Mouse (Mus musculus) heart, postnatal 4 days (tissue): ENCODE data around the gene Phf20. TPM values are rescaled to one million over a fixed set of nuclear protein-coding genes. Genes with fewer than 3 reads are reported as not detected.
"Not testable (repeated sequence)": the region's sequence is repeated elsewhere in the genome, so short reads cannot be mapped to it uniquely, and the experiment has no call there.

Experiments
- DNase-seq: peaks from one replicate; pipeline ENCODE4 v3.0.0; 2021
- total RNA-seq, 2 experiments: library from RNA; stranded (reverse); gene quantifications; 2 replicates each; pipeline ENCODE4 v1.2.3; 2021

The Phf20 gene
- total RNA-seq: 10 to 100 TPM; 20.5 to 21.3 TPM

DNA sequence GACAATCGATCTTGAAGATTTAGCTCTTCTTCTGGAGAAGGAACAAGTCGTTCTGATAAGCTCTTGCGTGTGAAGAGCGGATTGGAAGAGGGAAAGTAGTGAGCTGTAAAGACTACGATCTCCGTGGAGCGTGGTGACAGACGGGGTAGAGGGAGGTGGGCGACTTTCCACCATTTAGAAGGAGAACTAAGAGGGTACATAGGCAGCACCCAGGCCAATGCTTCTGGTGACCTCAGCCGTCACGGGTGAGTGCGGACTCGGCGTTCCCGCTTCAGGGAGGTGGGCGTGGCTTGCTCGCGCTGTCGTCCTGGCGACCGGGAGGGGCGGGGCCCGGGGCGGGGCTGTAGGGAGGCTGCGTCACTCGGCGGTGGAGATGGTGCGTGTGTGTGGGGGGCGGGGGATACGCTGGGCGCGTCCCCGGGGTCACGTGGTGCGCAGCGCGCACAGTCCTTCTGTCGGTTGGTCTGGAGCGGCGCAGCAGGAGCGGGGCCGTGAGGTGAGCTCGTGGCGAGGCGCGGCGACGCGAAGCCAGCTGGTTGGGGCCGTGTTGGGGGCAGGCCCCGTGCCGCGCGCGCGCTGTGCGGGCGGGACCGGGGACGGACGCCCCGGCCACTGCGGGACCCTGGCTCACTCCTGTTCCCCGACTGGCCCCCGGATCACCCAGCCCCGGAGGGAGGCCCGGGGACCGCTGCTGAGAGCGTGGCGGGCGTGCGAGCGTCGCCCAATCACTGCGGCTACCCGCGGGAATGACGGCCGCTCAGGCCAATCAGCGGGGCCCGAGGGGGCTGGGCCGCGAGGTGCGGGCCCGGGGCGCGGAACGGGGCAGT is at the start of gene Phf20:
Gene Phf20, plus strand, starts transcription at position 165 of the 827 bp plus-strand sequence.
- DNase-seq: peak; percentile 99

DNA sequence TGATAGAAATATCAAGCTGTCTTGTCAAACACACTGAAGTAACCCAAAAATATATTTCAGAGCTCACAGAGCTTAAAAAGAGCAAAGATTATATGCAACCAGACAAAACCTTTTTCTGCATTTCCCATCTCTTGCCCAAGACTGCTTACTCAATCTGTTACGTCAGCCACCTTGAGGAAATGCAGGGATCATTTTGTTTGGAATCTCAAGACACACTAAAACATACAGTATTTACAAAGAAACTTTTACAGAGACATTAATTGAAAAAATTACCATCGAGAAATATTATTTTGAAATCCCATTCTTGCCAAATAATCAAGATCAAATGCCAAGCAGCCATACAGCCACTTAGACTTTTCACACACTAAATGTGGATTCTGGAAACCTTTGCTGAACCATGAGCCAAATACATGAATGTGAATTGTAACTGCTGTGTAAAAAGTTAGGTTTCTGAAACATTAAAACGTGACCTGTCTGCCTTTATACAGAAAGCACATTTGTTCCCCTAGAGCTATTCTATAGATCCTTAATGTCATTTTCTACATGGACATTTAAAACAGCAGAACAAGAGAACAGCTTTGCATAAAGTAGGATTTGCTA is 48.9 kb upstream of the Phf20 start:
- DNase-seq: no peak

DNA sequence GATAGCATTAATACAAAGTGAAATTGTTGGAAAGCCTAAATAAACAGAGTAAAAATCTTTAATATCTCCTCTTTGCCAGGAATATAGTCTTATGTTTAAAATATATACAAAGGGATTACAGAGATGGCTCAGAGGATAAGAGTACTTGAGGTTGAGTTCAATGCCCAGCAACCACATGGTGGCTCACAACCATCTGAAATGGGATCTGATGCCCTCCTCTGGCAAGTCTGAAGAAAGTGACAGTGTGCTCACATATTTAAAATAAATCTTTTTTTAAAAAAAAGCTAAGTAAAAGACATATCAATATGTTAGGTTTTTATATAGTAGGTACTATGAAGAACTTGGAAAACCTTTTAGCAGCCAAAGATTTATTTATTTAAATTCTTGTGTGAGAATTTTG is 44.7 kb upstream of the Phf20 start:
- no peak for DNase-seq

DNA sequence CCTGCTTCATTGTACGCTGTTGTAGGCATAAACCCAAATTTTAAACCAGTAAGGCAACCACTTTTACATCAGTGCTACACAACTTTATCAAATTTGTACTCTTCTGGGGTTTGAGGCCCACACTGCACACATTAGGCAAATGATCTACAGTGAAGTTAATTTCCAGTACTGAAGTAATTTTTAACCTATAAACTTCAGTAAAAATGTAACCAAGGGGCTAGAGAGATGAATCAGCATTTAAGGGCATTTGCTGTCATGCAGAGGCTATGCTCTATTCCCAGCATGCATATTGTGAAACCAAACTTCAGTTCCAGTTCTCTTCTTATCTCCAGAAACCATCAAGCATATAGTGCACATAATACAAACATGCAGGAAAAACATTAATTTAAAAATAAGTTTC is 30.8 kb upstream of the Phf20 start:
- no peak for DNase-seq

DNA sequence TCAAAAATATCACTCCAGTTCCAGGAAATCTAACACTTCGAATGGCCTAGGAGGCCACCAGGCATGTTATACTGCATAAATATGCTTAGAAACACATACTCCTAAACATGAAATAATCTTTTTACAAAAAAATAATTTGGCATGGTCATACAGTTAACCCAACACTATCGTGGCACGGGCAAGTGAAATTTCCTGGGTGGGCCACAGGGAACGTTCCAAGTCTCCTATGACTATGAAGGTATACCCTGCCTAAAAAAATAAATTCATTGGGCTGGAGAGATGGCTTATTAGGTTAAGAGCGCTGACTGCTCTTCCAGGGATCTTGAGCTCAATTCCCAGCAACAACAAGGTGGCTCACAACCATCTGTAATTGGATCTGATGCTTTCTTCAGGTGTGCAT is 29.7 kb upstream of the Phf20 start:
- DNase-seq: no peak

DNA sequence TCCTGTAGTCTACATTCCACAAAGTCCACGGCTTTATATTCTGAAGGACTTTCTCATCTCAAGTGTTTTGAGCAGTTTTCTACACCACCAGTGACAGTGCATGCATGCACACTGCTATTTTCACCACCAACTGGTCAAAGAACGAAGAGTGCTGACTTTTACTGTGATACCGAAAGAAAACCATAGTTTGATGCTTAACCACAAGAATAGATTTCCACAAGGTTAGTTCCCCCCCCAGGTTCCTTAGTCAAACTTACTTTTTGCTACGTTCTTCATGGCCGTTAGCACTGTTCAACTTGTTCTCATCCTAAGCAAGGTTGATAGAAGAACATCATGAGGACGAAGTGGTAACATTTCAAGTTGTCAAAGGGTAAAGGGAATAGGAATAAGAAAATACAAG is 19.2 kb upstream of the Phf20 start:
- no peak for DNase-seq

DNA sequence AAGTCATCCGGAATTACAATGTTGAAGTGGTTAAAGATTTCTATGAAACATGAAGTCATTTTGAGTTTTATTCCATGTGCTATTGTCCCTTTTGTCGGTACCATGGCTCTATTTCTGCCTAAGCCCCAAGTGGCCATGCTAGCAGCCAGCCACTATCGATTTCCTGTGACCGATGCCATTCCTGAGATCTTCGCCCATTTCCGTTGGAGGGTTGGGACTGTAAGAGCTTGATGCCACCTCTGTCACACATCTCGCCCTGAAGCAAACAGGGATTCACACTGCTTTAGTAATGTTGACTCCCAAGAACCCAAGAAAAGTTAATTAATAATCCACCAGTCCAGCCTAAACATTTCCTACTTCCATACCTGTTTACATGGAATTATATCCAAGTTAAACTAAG is 18.6 kb upstream of the Phf20 start:
- DNase-seq: no peak

DNA sequence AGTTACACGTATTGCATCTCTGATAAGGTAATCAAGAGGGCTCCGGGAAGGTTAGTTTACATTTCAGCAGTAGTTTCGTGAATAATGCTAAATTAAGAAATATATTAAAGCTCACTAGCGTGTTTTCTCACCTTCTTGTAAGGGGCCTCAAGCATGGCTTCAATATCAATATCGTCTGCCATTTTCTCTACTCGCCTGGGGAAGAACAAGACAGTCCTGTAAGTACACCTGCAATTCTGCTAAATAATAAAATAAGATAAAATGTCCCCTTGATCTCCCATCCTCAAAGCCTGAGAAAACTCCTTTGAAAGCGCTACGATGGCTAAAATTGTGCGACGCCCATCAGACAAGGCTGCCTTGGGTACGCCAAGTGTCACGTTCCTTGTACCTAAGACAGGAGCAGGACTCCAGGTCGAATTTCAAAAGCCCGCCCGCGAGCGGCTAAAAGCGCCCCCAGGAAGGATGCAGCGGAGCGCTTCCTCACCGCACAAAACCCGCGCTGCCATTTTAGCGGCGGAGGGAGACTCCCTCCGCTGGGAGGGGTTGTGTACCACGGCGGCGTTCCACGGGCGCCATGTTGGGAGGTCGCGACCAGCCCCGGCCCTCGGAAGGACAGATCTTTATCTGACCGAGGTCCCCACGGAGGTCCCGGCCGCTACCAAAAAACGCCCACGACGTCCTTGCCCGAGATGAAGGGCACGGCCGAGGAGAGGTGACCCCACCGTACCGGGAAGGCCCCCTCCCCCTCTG is 17.0 kb upstream of the Phf20 start:
- DNase-seq: peak; percentile 83

DNA sequence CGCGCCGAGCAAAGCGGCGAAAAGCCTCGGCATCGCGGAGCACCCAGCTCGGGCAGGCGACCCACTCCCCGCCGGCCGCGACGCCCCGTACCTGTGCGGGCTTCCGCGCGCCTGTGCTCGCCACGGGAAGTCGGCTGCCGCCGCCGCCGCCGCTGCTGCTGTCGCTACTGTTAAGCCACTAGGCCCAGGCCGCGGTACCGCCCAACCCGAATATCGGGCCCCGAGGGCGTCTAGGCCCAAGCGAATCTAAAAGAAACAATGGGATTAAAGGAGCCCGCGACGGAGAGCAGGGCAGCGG is 16.5 kb upstream of the Phf20 start:
- no peak for DNase-seq

DNA sequence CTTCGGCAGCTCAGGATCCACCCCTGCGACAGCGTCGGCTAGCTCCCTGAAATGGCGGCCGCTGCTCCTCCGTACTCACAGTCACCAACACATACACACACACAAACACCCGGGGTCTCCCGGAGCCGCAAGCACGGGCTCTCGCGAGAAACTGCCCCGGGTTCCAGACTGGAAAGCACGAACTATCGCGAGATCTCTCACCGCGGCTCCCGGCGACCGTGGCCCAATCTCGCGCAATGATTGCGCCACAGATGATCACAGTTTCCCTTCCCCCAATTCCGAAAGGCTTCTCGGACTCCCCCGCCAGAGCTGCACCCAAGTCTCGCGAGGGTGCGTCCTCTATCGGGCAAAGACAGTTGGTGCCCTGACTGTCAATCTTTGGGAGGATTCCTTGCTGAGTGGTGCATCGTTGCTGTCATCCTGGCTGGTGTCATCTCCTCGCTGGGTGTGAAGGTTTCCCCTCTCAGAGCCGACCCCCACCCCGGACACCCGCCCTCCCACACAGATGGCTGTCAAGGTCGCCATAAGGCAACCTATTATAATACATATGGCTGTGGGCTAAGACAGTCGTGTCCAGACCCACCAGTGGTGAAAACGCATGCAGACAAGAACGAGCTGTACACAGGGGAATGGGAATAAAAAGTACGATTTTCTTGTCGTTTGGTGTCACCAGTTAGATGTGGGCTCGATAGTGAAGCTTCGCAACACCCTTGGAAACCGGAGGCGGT is 16.0 kb upstream of the Phf20 start, which contains the start of gene Rbm39:
Gene Rbm39, minus strand, starts transcription at position 145 of the 728 bp plus-strand sequence.
- DNase-seq: peak; percentile 100

DNA sequence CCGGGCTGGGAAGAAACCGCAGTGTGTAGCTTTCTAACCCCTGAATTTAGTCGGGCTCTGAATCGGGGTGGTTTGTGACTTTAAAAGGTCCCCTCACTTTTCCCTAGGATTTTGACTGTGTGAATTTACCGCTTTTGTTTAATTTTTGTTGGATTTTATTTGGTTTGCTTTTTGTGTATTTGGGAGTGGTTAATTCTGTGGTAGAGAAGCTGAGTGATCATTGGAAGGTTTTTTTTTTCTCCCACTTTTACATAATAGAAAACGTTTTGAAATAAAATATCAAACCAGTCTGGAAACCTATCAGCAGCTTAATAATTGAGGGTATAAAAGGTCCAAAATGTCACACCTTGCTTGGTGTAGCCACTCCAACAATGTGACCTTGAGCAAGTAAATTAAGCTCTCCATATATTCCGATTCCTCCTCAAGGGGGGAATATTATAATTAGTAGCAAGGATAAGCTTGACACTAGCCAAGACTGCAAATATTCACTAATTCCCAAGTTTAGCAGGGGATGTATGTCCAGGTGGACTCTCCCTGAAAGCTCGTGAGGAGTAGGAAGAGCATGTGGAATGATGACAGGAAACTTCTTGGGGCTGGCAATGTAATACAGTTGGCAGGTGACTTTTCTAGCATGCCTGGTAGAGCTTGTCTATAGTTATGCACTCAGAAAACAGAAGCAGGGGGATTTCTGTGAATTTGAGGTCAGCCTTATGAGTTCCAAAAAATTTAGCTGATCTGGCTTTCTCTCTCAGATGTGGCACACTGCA is 15.3 kb upstream of the Phf20 start:
- no peak for DNase-seq

DNA sequence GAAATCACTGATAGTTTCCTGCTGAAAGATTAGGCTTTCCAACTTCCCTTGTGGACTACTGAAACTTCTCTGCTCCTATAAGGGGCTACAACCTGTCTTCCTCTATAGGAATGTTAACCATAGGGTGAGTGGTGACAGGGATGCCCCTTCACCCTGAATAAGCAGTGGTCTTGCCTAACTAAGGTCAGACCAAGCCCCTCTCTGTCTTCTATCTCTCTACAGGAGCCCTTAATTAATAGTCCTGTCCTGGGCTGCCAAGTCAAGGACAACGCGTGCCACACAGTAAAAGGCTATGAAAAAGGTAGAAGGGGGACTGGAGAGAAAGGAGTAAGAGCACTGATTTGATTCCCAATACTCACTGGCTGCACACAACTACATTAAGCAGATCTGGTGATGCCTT is 14.7 kb upstream of the Phf20 start:
- DNase-seq: no peak

DNA sequence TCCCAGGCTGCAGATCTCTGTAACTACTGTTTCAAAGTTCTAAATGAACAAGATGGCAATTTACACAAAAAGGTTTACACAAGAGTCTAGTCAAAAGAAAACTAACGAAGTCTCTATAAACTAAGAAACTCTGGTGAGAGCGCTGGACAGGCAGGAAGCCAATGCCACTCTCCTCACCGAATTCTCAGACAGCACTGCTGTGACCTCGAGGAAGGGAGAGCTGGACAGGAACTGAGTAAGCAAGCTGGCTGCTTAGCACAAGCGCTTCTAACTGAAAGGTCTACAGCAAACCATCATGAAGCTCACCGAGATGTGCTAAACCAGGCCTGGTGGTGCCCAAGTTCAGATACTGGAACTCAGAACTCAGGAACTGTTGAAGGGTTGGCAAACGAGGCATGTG is 7.0 kb upstream of the Phf20 start:
- not testable (repeated sequence) for DNase-seq

DNA sequence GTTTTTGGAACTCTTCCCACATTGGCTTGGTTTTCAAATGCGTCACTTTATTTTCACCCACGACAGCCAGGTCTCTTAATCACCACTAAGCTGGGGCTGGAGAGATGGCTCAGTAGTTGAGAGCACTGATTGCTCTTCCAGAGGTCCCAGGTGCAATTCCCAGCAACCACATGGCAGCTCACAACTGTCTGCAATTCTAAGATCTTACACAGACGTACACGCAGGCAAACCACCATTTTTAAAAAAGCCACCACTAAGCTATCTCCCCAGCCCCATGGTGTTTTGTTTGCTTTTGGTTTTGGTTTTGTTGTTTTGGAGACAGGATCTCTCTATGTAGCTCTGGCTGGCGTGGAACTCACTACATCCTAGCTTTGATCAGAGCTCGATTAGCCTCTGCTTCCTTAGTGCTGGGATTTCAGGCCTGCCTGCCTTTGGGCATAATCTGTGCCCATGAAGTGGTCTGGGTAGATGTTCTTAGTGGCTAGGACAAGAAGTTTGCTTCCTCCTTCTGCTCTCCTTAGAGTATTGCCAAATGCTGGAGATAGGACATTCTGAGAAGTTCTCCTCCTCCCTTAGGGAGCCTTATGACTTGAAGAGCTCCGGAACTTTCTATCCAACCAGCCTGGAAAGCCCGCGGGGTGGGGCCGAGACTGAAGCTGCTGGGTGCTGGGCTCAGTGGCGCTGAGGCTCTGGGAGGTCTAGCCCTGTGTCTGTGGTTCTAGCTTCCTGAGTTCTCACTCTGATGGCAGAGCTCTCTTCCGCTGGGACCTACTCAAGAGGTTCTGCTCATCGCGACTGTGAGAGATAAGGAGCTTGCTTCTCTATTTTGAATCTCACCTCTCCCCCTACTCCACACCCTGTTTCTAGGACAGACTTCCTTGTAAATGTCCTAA is 6.0 kb upstream of the Phf20 start:
- no peak for DNase-seq

DNA sequence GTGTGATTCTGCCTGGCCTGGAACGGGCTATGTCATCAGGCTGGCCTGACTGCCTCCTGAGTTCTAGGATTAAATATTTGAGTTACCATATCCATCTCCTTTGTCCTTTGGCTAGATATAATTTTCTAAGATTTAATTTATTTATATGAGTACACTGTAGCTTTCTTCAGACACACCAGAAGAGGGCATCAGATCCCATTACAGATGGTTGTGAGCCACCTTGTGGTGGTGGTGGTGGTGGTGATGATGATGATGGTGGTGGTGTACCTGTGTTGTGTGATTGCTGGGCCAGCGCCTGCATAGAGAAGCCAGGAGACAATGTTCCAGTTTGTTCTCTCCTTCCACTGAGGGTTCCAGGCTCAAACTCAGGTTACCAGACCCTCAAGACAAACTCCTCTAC is 4.7 kb upstream of the Phf20 start:
- no peak for DNase-seq

DNA sequence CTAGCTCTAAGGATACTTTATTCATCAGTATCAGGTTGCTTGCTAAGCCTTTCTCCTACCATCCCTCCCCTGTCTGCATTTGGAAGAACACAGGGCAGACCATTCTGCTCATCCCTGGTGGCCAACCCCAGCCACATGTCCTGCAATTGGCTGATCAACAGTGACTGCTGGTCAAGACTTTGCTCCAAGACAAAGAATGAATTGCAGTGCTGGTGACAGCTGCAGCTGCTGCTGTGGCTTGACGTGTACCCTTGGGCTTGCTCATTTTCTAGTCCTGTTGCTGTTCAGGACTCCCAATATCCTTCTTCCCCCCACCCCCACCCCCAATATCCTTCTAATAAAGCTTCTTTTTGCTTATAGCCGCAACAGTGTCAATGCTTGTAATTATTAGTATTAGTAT is 4.2 kb upstream of the Phf20 start:
- DNase-seq: no peak

DNA sequence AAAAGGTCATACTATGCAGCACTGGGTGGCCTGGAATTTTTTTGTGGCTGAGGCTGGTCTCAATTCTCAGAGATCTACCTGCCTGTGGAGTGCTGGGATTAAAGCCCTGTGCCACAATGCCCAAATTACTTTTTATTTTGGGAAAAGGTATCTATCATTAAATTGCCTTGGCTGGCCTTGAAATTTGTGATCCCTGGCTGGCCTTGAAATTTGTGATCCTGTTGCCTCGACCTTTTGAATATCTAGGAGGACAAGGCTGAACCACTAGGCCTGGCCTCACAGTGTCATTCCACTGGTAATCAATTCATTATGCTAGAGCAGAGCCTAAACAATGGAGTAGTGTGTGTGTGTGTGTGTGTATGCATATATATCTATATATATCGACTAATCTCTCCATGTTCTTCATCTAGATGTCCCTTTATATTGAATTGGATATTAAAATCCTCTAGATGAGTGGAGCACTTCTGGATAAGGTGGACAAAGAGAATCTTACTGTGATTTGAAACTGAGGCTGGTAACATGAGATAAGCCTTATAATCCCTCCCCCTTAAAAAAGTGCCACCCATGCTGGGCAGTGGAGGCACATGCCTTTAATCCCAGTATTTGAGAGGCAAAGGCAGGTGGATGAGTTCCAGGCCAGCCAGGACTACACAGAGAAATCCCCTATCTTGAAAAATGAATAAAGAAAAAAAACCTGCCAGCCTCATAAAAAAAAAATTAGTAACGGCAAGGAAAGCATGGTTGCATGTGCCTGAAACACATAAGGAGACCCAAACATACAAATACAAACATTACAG is 3.0 kb upstream of the Phf20 start:
- no peak for DNase-seq

DNA sequence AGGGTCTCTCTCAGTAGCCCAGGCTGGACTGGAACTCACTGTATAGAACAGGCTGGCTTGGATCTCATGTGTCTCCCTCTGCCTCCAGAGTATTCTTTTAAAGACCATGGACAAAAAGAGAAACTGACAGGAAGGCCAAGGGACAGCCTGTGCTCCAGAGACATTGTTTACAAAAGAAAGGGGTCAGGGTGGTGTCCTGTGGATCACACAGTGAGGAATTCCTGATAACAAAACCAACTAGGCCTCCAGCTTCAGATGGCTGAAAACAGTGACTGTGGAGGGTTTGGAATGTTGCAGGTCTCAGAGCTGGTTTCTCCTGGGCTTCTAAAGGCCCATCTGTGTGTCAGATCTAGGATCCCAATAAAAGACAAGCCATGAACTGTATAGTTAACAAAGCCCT is 1.7 kb upstream of the Phf20 start:
- no peak for DNase-seq

DNA sequence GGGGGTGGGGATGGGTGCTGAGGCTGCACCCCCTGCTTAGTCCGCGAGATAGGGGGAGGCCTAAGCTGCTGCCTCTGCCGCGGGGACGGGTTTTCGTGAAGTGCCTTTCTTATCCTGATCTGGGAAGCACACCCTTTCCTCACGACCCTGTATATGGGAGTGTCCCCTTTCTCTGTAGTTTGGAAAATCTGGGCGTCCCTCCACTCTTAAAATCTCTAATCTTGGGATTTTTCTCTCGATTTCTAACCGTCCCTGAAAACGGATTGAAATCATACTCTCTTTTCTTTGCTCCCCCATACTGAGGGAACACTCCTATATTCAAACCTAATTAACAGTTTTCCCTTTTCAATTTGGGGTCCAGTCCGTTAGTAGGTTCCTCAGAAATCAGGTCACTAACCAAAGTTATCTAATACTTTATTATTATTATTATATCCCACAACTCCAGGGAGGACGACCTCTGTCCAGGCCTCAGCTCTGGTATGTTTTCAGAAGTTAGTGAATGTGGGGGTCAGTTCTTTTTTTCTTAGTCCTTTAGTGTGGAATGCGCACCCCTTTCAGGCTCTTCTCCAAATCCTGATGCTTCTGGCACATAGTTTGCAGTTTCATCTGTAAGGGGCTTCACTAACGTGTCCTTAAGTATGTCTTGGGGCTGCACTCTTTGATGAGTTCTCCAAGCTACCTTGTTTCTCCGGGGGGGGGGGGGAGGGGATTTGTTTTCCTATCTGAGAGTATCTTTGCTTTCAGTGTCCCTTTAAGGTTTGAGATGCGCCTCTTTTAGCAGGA is 1.1 kb downstream of the Phf20 start:
- DNase-seq: no peak
